Mouse (Mus musculus) right cerebral cortex, postnatal 10 days (tissue): ENCODE data around the gene Sypl.
"Not testable (repeated sequence)": the region's sequence is repeated elsewhere in the genome, so short reads cannot be mapped to it uniquely, and the experiment has no call there.

Experiments
- DNase-seq, 2 experiments: peaks; one replicate each; pipeline ENCODE4 v3.0.0; 2021; ENCODE audit warnings: low spot score in 2 of 2

Sypl gene

GRCm38 (mm10) chr12:32943347-32943746 lies 10.3 kb upstream of the Sypl start:
- DNase-seq = no peak

DNA sequence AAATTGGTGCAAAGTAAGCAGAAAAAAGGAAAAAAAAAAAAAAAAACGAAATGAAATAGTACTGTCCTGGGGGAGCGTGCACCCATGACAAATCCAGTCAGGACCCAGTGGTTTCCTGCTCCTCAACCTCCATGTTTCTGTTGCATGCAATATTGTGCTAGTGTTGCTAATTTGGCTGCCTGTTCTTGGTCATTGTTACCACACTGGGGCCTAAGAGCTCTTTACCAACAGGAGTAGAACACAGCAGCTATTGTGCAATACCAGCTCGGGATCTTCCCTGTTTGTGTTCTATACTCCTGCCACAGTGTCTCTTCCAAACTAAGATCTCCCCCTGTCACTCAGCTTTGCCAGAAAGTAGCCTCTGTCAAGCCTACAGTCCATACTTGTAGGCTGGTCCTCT lies 9.7 kb upstream of the Sypl start:
- no peak for DNase-seq

- DNase-seq = no peak
Observed at GRCm38 (mm10) chr12:32944884-32945454, 8.7 kb upstream of the Sypl start.

GRCm38 (mm10) chr12:32946376-32946775 lies 7.3 kb upstream of the Sypl start:
- DNase-seq = no peak

GRCm38 (mm10) chr12:32952416-32952815 lies 1.3 kb upstream of the Sypl start:
- peak; percentile 51 to 55 for DNase-seq

DNA sequence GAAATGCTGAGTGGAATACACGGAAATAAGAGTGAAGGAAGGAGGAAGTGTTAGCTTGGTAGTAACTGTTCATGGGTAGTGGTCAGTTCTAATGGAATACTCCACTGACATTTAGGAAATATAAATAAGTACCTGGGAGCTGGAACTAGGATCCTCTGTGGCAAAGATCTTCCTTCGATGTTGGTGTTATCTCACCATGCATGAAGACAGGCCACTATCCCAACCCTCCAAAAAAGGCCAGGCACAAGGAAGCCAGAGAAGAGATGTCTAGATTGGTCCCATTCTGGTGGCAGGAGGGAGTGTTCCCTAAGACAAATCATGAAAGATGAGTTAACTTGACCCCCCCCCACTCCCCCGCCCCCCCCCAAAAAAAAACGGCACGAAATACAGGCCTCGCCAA lies 625 bp upstream of the Sypl start:
- DNase-seq = no peak

GRCm38 (mm10) chr12:32954216-32955021 lies 728 bp downstream of the Sypl start:
- no peak for DNase-seq

GRCm38 (mm10) chr12:32955037-32955436 lies 1.3 kb downstream of the Sypl start:
- DNase-seq = no peak

DNA sequence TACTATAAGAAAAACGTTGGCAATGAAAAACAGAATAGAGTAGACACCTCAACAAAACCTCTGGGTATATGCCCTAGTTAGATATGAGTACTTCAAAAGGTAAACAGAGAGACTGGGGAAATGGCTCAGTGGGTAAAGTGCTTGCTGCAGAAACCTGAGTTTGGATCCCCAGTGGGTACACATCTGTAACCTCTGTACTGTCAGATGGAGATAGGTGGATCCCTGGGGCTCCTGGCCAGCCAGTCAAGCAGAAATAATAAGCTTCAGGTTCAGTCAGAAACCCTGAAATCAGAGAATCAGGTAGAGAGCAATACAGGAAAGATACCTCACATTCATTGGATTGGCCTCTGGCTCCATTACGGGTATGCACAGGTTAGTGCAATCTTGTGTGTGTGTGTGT lies 3.5 kb downstream of the Sypl start:
- DNase-seq = no peak

- no peak for DNase-seq
Observed at GRCm38 (mm10) chr12:32962132-32962531, 8.4 kb downstream of the Sypl start.

DNA sequence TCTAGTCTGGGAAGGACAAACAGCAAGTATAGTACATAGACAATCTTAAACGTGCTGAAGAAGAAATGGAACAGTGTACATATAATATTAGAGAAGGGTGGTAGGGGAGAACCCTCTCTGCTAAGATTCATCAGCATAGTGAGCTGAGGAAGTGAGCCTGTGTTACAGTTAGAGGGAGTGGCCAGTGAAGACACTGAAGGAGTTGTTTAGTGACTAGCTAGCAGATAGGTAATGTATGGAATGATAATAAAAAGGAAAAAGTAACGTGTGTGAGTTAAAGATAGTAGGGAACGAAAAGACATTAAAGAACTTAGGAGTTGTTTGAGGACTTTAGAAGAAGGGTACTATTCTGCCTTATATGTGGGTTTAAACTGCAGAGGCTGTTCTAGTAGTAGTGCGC lies 10.2 kb downstream of the Sypl start:
- DNase-seq = no peak

- no peak for DNase-seq
Observed at GRCm38 (mm10) chr12:32972287-32972686, 18.6 kb downstream of the Sypl start.

DNA sequence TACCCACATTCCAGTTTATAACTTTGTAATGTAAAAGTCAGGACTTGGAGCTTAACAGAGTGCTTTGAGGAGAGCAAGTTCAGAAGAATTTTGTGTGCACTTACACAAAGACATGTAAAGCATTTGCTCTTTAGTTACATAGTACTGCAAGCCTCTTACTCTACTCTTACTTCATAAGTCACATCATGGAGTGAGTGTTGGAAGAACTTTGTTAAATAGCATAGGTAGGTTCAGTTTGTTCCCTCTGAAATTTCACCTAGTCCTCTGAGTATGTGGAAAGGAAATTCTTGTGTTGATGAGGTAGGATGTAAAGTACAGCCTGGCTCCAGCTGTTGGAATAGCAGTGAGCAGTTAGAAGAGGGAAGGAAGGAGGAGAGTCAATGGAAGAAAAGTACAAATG lies 21.2 kb downstream of the Sypl start:
- no peak for DNase-seq

DNA sequence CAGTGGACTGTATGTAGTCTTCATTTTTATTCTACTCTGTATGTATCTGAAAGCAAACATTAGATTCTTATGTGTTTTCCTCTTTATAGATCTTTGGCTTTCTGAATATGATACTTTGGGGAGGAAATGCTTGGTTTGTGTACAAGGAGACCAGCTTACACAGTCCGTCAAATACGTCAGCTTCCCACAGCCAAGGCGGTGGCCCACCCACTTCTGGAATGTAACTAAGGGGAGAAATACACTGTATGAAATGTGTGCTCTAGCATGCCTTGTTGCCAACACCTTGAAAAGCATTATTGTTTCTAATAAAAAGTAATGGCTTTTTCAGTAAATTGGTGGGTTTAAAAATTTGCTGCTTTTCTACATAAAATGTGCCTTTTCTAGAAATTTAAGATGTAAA lies 21.8 kb downstream of the Sypl start:
- no peak for DNase-seq

- peak; percentile 34 to 55 for DNase-seq
Observed at GRCm38 (mm10) chr12:32982631-32983030, 28.9 kb downstream of the Sypl start.

- no peak for DNase-seq
Observed at GRCm38 (mm10) chr12:32983081-32983480, 29.4 kb downstream of the Sypl start.

- DNase-seq = no peak
Observed at GRCm38 (mm10) chr12:32986284-32986683, 32.6 kb downstream of the Sypl start.

DNA sequence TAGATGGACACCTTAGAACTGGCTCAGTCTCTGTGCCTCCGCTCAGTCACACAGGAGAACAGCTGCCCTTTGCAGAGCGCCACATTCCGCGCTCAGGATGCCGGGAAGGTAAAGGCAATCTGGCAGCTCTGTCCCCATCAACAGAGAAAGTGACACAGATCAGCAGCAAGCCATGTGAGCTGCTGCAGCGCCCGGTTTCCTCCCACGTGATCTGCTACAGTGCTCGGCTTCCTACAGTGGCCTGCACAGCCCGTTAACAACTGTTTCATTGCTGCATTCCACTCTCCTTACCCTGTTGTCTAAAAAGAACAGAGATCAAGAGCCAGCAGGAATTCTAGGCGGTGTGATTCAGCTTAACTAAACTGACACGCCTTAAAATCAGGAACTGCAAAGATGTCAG lies 36.0 kb downstream of the Sypl start:
- DNase-seq = no peak

DNA sequence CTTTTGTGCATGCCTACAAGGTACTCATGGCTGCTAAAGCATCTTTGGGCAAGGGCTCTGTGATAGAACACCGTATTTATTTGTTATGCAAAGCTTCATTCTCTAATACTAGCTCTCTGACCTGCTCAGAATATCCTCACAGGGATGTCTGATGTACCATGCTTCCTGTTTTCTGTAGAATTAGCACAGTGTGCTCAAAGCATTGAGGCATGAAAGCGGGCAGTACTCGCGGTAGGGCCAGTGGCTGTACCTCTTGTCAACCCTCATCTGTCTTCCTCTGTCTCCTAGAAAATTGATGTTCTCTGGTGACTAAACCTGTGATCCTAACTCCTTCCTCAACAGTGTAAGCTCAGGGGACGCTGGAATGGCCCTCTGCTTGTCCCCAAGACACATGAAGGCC lies 40.4 kb downstream of the Sypl start:
- no peak for DNase-seq

GRCm38 (mm10) chr12:32995081-32995834 lies 41.6 kb downstream of the Sypl start:
- DNase-seq = peak; percentile 45 to 46

DNA sequence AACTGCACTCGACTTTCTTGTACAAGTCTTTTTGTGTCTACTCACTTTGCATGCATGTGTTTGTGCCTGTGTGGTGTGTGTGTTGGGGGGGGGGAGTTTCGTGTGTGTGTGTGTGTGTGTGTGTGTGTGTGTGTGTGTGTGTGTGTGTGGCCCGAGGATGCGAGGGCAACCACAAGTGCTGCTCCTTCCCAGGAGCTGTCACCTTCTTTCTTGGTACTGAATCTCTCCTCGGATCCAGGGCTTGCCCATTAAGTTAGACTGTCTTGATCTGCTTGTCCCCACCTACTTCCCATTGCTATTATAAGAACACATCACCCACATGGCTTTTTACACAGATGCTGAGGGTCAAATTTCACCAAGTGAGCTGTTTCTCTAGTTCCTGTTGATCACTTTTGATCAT lies 45.1 kb downstream of the Sypl start:
- peak in 1 of 2 experiments; percentile 8 for DNase-seq

DNA sequence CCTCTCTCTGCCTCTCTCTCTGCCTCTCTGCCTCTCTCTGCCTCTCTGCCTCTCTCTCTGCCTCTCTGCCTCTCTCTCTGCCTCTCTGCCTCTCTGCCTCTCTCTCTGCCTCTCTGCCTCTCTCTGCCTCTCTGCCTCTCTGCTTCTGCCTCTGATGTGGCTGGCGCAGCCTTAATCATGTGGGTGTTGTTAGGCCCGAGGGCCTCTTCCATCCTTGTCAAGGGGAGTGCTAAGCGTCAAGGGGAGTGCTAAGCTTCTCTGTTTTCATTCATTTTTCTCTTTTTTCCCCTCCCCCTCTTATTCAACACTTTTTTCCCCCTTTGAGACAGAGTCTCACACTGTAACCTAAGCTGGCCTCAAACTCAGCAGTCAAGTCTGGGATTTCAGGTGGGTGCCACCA lies 46.1 kb downstream of the Sypl start:
- DNase-seq = not testable (repeated sequence)

- DNase-seq = no peak
Observed at GRCm38 (mm10) chr12:33000402-33000801, 46.7 kb downstream of the Sypl start.
